Mouse (Mus musculus): Measurements from ENCODE around the gene Tax1bp1.

DNA sequence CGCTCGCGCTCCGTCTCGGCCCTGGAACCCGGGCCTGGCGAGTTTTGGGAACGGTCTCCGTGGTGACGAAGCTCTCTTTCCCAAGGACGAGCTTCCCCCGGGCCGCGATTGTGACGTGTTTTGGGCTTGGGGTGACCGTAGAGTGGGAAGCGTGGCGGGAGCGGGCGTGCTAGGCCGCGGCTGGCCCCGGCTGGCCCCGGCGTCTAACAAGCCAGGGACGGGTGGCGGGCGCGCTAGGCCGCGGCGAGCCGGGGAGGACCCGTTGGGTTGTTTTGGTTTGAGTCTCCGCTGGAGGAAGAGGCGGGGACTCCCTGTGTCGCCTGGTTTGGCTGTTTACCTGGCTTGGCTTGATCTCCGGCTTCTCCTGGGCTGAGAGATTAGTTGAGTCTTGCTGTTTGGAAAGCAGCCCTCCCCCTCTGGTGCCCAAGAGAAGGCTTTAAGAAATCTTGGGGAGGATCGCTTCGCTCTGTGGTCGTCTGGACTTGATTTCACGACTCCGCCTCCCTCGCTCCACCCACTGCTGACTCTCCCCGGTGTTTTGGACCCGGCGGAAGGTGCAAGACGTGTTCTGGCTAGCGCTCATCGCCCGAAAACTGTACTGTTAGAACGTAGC is 474 bp downstream of the Tax1bp1 start:
- TF ChIP-seq GABPA (IDR thresholded peaks at IDR 0.05; ENCODE audit: insufficient replicate concordance, low read depth, low read length): no peak
- no peak for TF ChIP-seq TCF12 (IDR thresholded peaks at IDR 0.05; ENCODE audit: low read depth, low read length)
- no peak for TF ChIP-seq USF2 (conservative IDR thresholded peaks at IDR 0.05; ENCODE audit: low read depth, low read length)
- TF ChIP-seq NRF1 (IDR thresholded peaks at IDR 0.05; ENCODE audit: low read depth, low read length): no peak
- TF ChIP-seq MXI1 (IDR thresholded peaks at IDR 0.05; ENCODE audit: low read depth, low read length): peak; percentile 66; the same call in 1 of the 2 replicates
- no peak; the same call in 1 of the 2 replicates for TF ChIP-seq POLR2A (IDR thresholded peaks at IDR 0.05; ENCODE audit: low read depth, low read length)
